Mouse (Mus musculus) hindbrain, embryonic 15.5 days (tissue): ENCODE measurements around the gene Ccdc194. TPM values are rescaled to one million over a fixed set of nuclear protein-coding genes. Genes with fewer than 3 reads are reported as not detected.

Source experiments
- ATAC-seq: fragments of 200-750 bp; cut with Nextera tagmentation; 2 replicates; pipeline ENCODE4 v1.8.0; 2017; ENCODE audit warnings: low read depth, moderate number of reproducible peaks, moderate TSS enrichment; ENCODE audit not compliant: low FRiP score
- H3K27ac ChIP-seq: fragments of 300-500 bp; sonication (generic); replicated peaks from 2 replicates; pipeline ENCODE4 v1.5.1; 2015; ENCODE audit warnings: mild to moderate bottlenecking, inconsistent platforms
- H3K27me3 ChIP-seq: fragments of 300-500 bp; sonication (generic); 2 replicates; pipeline ENCODE4 v1.6.1; 2015; ENCODE audit warnings: control low read depth, inconsistent platforms
- H3K36me3 ChIP-seq: fragments of 300-500 bp; sonication (generic); 2 replicates; pipeline ENCODE4 v1.6.1; 2015; ENCODE audit warnings: control low read depth, inconsistent platforms
- H3K4me1 ChIP-seq: fragments of 300-500 bp; sonication (generic); replicated peaks from 2 replicates; pipeline ENCODE4 v1.6.1; 2015; ENCODE audit warnings: control low read depth, inconsistent platforms
- H3K4me2 ChIP-seq: fragments of 300-500 bp; sonication (generic); 2 replicates; pipeline ENCODE4 v1.6.1; 2015; ENCODE audit warnings: moderate library complexity, mild to moderate bottlenecking, inconsistent platforms
- H3K4me3 ChIP-seq: fragments of 300-500 bp; sonication (generic); 2 replicates; pipeline ENCODE4 v1.5.1; 2015; ENCODE audit warnings: mild to moderate bottlenecking, inconsistent platforms
- H3K9ac ChIP-seq: fragments of 300-500 bp; sonication (generic); 2 replicates; pipeline ENCODE4 v1.6.1; 2015; ENCODE audit warnings: inconsistent platforms
- H3K9me3 ChIP-seq: fragments of 300-500 bp; sonication (generic); 2 replicates; pipeline ENCODE4 v1.6.1; 2016; ENCODE audit warnings: control low read depth, inconsistent platforms
- WGBS: fragments of 180-500 bp; shearing (Covaris S2); methylation state at CpG from one replicate; pipeline ENCODE4 v1.1.7; 2015; 5-methylcytosine and 5-hydroxymethylcytosine counted together
- polyA plus RNA-seq: library from polyadenylated mRNA; unstranded; fragments of >200 nt; fragmentation: Nextera tagmentation; extraction: Ambion mirVana; gene quantifications from 2 replicates; pipeline ENCODE4 v1.2.1, GENCODE M21; 2015

Gene Ccdc194
- polyA plus RNA-seq, 1 experiment from 2014 or later: 0.41 TPM

DNA sequence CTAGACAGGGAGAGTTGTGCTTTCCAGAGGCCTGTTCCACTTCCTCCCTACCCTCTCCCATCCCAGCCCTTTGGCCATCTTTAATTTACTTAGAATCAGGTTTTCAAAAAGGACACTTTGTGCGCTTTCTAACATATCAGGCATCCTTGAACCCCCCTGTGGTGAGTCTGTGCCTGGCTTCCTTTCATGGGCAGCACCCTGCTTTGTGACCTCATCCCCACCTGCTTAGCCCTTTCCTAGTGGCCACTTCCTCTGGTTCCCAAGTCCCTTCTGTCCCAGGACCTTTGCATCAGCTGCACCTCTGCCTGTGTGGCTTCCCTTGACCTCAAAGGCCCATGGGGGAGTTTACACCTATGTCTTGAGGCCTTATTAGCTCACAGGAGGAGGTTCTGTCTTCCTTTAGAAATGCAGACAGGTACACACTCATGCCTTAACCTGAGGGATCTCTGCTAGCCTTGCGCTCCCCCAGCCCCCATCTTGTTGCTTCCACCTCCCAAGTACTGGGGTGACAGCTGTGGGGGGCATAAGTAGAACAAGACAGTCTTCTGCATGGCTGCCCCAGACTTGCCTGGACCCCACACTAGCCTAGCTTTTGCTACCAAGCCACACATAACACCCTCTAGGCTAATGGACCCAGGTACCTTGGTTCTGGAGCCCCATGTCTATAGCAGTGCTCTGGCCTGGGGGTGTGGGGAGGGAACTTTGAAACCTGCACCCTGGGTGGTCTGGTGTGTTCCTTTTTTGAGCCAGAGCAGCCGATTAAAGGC lies 55.2 kb downstream of the Ccdc194 start:
- peak overlapping the region; percentile 90; the same call in 1 of the 2 replicates for H3K27ac ChIP-seq
- 77% methylated on average over 3 of the region's 3 CpGs for WGBS

More for the DNA sequence above, 55.2 kb downstream of the Ccdc194 start:
- peaks cover 28% of the 10 kb centered on the region for H3K36me3 ChIP-seq
- peaks cover 26% of the 10 kb centered on the region for H3K4me1 ChIP-seq
- H3K9ac ChIP-seq: peak overlapping the region; percentile 68
- H3K4me3 ChIP-seq: peak overlapping the region; percentile 81
- no peaks in the 10 kb centered on the region for H3K27me3 ChIP-seq
- H3K9me3 ChIP-seq: no peaks in the 10 kb centered on the region
- H3K4me2 ChIP-seq: peak overlapping the region; percentile 92
- ATAC-seq: no peak

Other genes with a start within 250 kb of the Ccdc194 start
- 113 TPM in 2 replicates for gene Use1, start 158.9 kb downstream of the Ccdc194 start, polyA plus RNA-seq
- gene Ocel1, start 154.4 kb downstream of the Ccdc194 start, polyA plus RNA-seq: 6.6 and 7.4 TPM in 2 replicates
- gene Nr2f6, start 143.8 kb downstream of the Ccdc194 start, polyA plus RNA-seq: 29.3 and 31.4 TPM in 2 replicates
- 7.6 and 7.7 TPM in 2 replicates for gene Ushbp1, start 129.9 kb downstream of the Ccdc194 start, polyA plus RNA-seq
- 96.4 and 99.4 TPM in 2 replicates for gene Babam1, start 128.8 kb downstream of the Ccdc194 start, polyA plus RNA-seq
- 11.0 and 11.3 TPM in 2 replicates for gene Ankle1, start 119.7 kb downstream of the Ccdc194 start, polyA plus RNA-seq
- 183 and 195 TPM in 2 replicates for gene Abhd8, start 62.1 kb downstream of the Ccdc194 start, polyA plus RNA-seq
- 172 and 189 TPM in 2 replicates for gene Mrpl34, start 60.8 kb downstream of the Ccdc194 start, polyA plus RNA-seq
- gene Dda1, start 56.5 kb downstream of the Ccdc194 start, polyA plus RNA-seq: 217 and 231 TPM in 2 replicates
- 7.7 and 8.6 TPM in 2 replicates for gene Ano8, start 39.7 kb downstream of the Ccdc194 start, polyA plus RNA-seq
- gene Gtpbp3, start 37.6 kb downstream of the Ccdc194 start, polyA plus RNA-seq: 12.0 and 15.3 TPM in 2 replicates
- gene Plvap, start 14.0 kb downstream of the Ccdc194 start, polyA plus RNA-seq: 9.5 and 10.9 TPM in 2 replicates
- 11.3 and 19.5 TPM in 2 replicates for gene Bst2, start 11.7 kb upstream of the Ccdc194 start, polyA plus RNA-seq
- 60.3 and 61.7 TPM in 2 replicates for gene Mvb12a, start 17.2 kb upstream of the Ccdc194 start, polyA plus RNA-seq
- gene Tmem221, start 33.2 kb upstream of the Ccdc194 start, polyA plus RNA-seq: 0.21 and 0.38 TPM in 2 replicates
- 0.06 and 0.08 TPM in 2 replicates for gene Nxnl1, start 40.9 kb upstream of the Ccdc194 start, polyA plus RNA-seq
- gene Slc27a1, start 43.2 kb upstream of the Ccdc194 start, polyA plus RNA-seq: 83.9 and 87.4 TPM in 2 replicates
- 224 and 233 TPM in 2 replicates for gene Pgls, start 66.5 kb upstream of the Ccdc194 start, polyA plus RNA-seq
- gene Fam129c, start 71.9 kb upstream of the Ccdc194 start, polyA plus RNA-seq: 6.5 and 8.9 TPM in 2 replicates
- gene Colgalt1, start 85.3 kb upstream of the Ccdc194 start, polyA plus RNA-seq: 65.6 and 78.2 TPM in 2 replicates
- 20.8 and 24.7 TPM in 2 replicates for gene Unc13a, start 146.0 kb upstream of the Ccdc194 start, polyA plus RNA-seq
- gene Jak3, start 150.6 kb upstream of the Ccdc194 start, polyA plus RNA-seq: 6.1 and 7.0 TPM in 2 replicates
- gene Insl3, start 163.5 kb upstream of the Ccdc194 start, polyA plus RNA-seq: 0.47 and 1.5 TPM in 2 replicates
- gene B3gnt3, start 176.1 kb upstream of the Ccdc194 start, polyA plus RNA-seq: 0.45 and 0.52 TPM in 2 replicates
- gene Fcho1, start 200.0 kb upstream of the Ccdc194 start, polyA plus RNA-seq: 77.2 and 93.0 TPM in 2 replicates